In the genomic region with DNA sequence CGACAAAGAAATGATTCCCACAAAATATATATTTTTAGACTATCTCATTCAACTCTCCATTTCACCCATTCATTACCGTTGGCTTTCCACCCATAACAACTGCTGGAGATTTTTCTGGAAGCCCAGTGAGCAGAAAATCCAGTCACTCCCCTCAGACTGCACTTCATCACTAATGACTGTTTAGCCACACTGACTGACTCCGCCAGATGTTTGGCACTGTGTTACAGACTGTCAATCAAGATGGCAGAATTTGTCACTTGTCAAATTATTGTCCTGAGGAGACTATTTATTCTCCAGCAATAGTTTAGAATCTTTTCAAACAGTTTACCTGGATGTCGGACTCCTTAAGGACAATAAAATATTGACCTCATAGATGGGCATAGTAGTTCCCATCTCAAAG, we compare ENCODE assay signal across 14 mouse cellular contexts.
"Had no signal": no experiment of that assay in that cellular context is flagged by ENCODE, and none has a peak within 500 bp of the region (broad histone marks: within the 10 kb centered on the region; RNA-seq: fewer than 3 reads in every experiment).

No protein-coding gene starts in this region.

- H3K27me3 ChIP-seq: liver, embryonic 12.5 days; lung, embryonic 15.5 days; midbrain, embryonic 12.5 days; neural tube, embryonic 13.5 days; neural tube, embryonic 15.5 days; stomach, embryonic 15.5 days had no signal

- H3K4me3 ChIP-seq: liver, embryonic 12.5 days; lung, embryonic 15.5 days; megakaryocyte, embryonic 14.5 days; midbrain, embryonic 12.5 days; neural tube, embryonic 13.5 days; neural tube, embryonic 15.5 days; stomach, embryonic 15.5 days had no signal

- H3K36me3 ChIP-seq: liver, embryonic 12.5 days; lung, embryonic 15.5 days; midbrain, embryonic 12.5 days; neural tube, embryonic 13.5 days; neural tube, embryonic 15.5 days; stomach, embryonic 15.5 days had no signal

- DNase-seq: lung, adult 18-20 months; lung, postnatal 36 days; midbrain, embryonic 14.5 days; right cerebral cortex, postnatal 14 days; thymus, adult 2 months; thymus, postnatal 25 days; thymus, postnatal 4 days had no signal
